Mouse (Mus musculus): ENCODE measurements at regions not wholly inside any gene's neighbourhood (a gene's known extent, or its start where the extent isn't known, plus 50 kb on each side); places are given as distances from the start of the nearest gene placed in this dataset.
"Not testable (repeated sequence)": the region's sequence is repeated elsewhere in the genome, so short reads cannot be mapped to it uniquely, and the experiment has no call there.

DNA sequence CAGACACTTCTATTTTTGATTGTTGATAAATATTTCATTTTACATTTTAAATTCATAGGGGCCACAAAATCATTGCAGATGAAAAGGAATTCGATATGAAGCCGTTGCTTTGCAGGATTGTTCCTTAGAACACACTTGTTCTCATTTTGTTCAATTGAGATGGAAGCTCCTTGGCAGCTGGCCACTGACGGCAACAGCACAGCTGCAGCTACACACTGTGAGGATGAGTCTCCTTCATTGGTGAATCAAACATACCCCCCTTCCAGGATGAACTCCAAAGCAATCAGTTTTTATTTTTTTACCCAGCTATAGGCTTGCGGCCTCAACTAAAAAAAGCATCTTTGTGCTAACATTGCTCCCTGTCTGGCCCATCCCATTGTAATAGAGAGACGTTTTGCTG, 475.1 kb downstream of the Tbl1xr1 start:
- Histone ChIP-seq H3K9me3 (ENCODE audit: control insufficient read depth, low read length) (no peaks in the 10 kb centered on the region), H3K27ac (ENCODE audit: low read depth, low read length) (no peak overlapping the region), H3K9ac (ENCODE audit: low read depth, low read length) (no peak overlapping the region), H3K27me3 (replicated peaks; ENCODE audit: control insufficient read depth, insufficient read depth, low read length) (no peaks in the 10 kb centered on the region), H3K4me1 (ENCODE audit: control insufficient read depth, insufficient read depth, low read depth, low read length) (no peaks in the 10 kb centered on the region), H3K4me3 (ENCODE audit: low read length) (no peak overlapping the region), H3K4me2 (ENCODE audit: low read length) (no peak overlapping the region), H3K36me3 (ENCODE audit: control insufficient read depth, insufficient read depth, low read length) (no peaks in the 10 kb centered on the region)
- WGBS: 61% methylated on average over 5 of the region's 5 CpGs
- ATAC-seq: peak; percentile 63; the same call in 1 of the 2 replicates

DNA sequence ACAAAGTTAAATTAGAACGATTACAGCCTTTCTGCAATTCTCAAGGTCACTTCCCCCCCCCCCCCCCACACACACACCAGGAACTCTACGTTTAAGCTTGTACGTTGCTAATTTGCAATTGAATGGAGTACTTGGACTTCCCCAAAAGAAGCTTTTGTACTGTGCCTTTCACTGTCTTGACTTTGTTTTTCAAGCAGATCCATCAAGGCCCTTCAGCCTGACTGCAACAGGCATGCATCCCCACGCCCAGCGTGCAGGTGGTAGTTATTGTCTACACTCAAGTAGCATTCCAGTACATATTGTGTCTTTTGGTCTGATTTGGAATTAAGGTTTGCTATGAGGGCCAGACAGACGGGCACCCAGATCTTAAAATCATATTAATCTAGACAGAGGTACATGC, 483.1 kb downstream of the Tbl1xr1 start:
- H3K27ac ChIP-seq (ENCODE audit: low read depth, low read length): no peak overlapping the region
- no peak overlapping the region for H3K4me3 ChIP-seq (ENCODE audit: low read length)
- H3K4me1 ChIP-seq (ENCODE audit: control insufficient read depth, insufficient read depth, low read depth, low read length): no peaks in the 10 kb centered on the region
- H3K36me3 ChIP-seq (ENCODE audit: control insufficient read depth, insufficient read depth, low read length): no peaks in the 10 kb centered on the region
- no peak for ATAC-seq
- 40% methylated on average over 6 of the region's 6 CpGs for WGBS
- H3K9ac ChIP-seq (ENCODE audit: low read depth, low read length): no peak overlapping the region
- H3K4me2 ChIP-seq (ENCODE audit: low read length): no peak overlapping the region
- no peaks in the 10 kb centered on the region; the same call in 1 of the 2 replicates for H3K9me3 ChIP-seq (ENCODE audit: control insufficient read depth, low read length)
- H3K27me3 ChIP-seq (replicated peaks; ENCODE audit: control insufficient read depth, insufficient read depth, low read length): no peaks in the 10 kb centered on the region

DNA sequence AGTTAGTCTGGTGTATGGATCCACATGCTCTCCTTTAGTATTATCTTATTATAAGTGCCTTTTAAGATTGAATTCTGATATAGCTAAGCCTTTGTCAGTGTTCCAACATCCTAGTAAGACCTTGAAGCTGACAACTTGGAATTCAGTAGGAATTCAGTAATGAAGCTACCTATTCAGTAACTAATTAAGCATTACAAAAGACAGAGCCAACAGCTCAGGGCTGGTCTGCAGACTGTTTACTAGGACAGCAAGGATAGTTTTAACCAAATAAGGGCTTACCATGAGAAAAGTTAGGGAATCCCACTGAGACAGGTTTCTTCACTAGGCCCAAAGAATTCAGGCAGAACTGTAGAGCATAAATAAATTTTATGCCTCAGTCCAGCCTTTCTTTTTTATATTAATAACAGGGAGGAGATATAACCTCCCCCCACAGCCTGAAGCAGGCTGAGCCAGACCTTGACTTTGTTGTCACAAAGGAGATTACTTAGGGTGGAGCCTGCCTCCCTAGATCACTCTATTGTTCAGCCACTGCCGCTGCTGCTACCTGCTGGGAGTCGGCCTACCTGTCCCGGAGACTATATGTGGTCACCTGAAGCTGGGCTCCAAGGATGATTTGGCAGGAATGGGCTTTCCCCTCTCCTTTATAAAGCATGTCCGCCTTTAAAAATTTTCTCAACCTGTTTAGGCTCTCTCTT, 484.2 kb downstream of the Tbl1xr1 start:
- not testable (repeated sequence) for H3K4me3 ChIP-seq (ENCODE audit: low read length); H3K36me3 ChIP-seq (ENCODE audit: control insufficient read depth, insufficient read depth, low read length)
- WGBS: 92% methylated on average over 4 of the region's 4 CpGs

More for the DNA sequence above, 484.2 kb downstream of the Tbl1xr1 start:
- not testable (repeated sequence) for H3K27me3 ChIP-seq (replicated peaks; ENCODE audit: control insufficient read depth, insufficient read depth, low read length); H3K27ac ChIP-seq (ENCODE audit: low read depth, low read length); H3K4me1 ChIP-seq (ENCODE audit: control insufficient read depth, insufficient read depth, low read depth, low read length); H3K4me2 ChIP-seq (ENCODE audit: low read length); H3K9me3 ChIP-seq (ENCODE audit: control insufficient read depth, low read length); ATAC-seq; H3K9ac ChIP-seq (ENCODE audit: low read depth, low read length)
